Mouse (Mus musculus): ENCODE results near the gene Nup210l. TPM values are rescaled to one million over a fixed set of nuclear protein-coding genes. Genes with fewer than 3 reads are reported as not detected.
"Not testable (repeated sequence)": the region's sequence is repeated elsewhere in the genome, so short reads cannot be mapped to it uniquely, and the experiment has no call there.

The Nup210l gene
- polyA plus RNA-seq, 1 experiment from 2014 or later: 0.24 TPM

DNA sequence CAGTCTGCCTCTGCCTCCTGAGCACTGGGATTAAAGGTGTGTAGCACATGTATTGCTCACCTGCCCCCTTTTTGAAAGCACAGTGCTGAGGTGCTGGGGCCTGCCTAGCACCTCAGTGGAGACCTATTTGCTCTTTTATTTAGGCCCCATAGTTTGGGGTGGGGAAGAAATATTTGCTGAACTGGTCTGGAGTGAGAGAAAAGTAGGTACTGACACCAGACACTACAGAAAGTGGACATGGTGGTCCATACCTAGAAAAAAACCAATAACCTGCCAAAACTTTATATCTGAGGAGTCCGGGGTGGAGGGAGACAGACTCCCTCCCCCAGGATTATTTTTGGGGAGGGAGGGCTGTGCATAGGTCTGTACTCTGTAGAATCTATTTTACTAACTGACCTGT, 149.2 kb downstream of the Nup210l start:
- H3K9ac ChIP-seq (ENCODE audit: low read length); ATAC-seq (ENCODE audit: insufficient number of reproducible peaks, insufficient read depth, low FRiP score, low read depth); H3K27ac ChIP-seq (replicated peaks in 1 of 2; ENCODE audit: control insufficient read depth in 1 of 2, insufficient read depth in 1 of 2, low read depth in 2 of 2, low read length in 2 of 2): not testable (repeated sequence)

DNA sequence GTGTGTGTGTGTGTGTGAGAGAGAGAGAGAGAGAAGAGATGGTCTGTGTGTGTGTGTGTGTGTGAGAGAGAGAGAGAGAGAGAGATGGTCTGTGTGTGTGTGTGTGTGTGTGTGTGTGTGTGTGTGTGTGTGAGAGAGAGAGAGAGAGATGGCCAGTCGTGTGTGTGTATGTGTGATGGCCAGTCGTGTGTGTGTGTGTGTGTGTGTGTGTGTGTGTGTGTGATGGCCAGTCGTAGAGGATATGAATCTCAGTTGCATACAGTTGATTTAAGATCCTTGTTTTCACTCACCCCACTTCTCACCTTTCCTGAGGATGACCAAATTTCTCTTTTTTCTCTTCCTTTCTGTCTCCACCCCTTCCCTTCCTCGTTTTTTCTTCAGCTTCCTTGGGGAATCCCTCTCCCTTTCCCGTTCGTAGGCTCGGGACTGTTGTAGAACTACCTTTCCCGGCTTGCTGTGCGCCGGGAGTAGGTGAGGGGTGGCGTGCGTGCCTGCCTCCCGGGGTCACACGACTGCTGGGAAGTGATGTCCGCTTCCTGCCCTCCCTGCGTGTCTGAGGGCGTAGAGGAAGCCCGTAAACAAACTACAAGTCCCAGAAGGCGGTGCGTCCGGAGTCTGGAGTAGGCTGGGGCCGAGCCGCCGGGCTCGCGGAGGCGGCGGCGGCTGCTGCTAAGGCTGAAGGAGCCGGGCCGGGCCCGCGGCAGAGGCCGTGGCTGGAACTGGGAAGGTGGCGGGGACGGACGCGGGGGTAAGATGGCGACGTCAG, 149.9 kb downstream of the Nup210l start, which contains the start of gene Crtc2:
TSS of gene Crtc2 (plus strand) at position 511 of the 766 bp plus-strand sequence.
- peak; percentile 95 for ATAC-seq (ENCODE audit: insufficient number of reproducible peaks, insufficient read depth, low FRiP score, low read depth)
- H3K9ac ChIP-seq (ENCODE audit: low read length): peak within 1 kb of the TSS; percentile 87
- peak within 1 kb of the TSS; percentile 79 to 95 for H3K27ac ChIP-seq (replicated peaks in 1 of 2; ENCODE audit: control insufficient read depth in 1 of 2, insufficient read depth in 1 of 2, low read depth in 2 of 2, low read length in 2 of 2)
- peak within 1 kb of the TSS; percentile 89 for H3K4me2 ChIP-seq (ENCODE audit: low read length)
- peak within 1 kb of the TSS; percentile 87 to 100 for H3K4me3 ChIP-seq (ENCODE audit: control insufficient read depth in 1 of 2, insufficient read depth in 1 of 2, low read depth in 1 of 2, low read length in 2 of 2)
- no peaks in the 10 kb centered on the region for H3K9me3 ChIP-seq (ENCODE audit: control insufficient read depth, low read length)
- 2% methylated on average over 40 of the region's 40 CpGs for WGBS
- peaks cover 9 to 20% of the 10 kb centered on the region in 2 experiments for H3K4me1 ChIP-seq (ENCODE audit: control insufficient read depth in 2 of 2, insufficient read depth in 2 of 2, low read length in 2 of 2)
- no peaks in the 10 kb centered on the region for H3K27me3 ChIP-seq (ENCODE audit: control insufficient read depth, insufficient read depth, low read length)
- peaks cover 46% of the 10 kb centered on the region for H3K36me3 ChIP-seq (ENCODE audit: control insufficient read depth, insufficient read depth, low read length)

More for the DNA sequence above, 149.2 kb downstream of the Nup210l start:
- H3K4me3 ChIP-seq (ENCODE audit: control insufficient read depth in 1 of 2, insufficient read depth in 1 of 2, low read depth in 1 of 2, low read length in 2 of 2); H3K27me3 ChIP-seq (ENCODE audit: control insufficient read depth, insufficient read depth, low read length); H3K9me3 ChIP-seq (ENCODE audit: control insufficient read depth, low read length): not testable (repeated sequence)
- Histone ChIP-seq H3K4me2 (ENCODE audit: low read length) (peak overlapping the region; percentile 57; the same call in 1 of the 2 replicates), H3K4me1 (ENCODE audit: control insufficient read depth in 2 of 2, insufficient read depth in 2 of 2, low read length in 2 of 2) (peaks cover 9 to 20% of the 10 kb centered on the region in 2 experiments), H3K36me3 (ENCODE audit: control insufficient read depth, insufficient read depth, low read length) (peaks cover 39% of the 10 kb centered on the region)
- WGBS: 76% methylated on average over 1 of the region's 1 CpGs

DNA sequence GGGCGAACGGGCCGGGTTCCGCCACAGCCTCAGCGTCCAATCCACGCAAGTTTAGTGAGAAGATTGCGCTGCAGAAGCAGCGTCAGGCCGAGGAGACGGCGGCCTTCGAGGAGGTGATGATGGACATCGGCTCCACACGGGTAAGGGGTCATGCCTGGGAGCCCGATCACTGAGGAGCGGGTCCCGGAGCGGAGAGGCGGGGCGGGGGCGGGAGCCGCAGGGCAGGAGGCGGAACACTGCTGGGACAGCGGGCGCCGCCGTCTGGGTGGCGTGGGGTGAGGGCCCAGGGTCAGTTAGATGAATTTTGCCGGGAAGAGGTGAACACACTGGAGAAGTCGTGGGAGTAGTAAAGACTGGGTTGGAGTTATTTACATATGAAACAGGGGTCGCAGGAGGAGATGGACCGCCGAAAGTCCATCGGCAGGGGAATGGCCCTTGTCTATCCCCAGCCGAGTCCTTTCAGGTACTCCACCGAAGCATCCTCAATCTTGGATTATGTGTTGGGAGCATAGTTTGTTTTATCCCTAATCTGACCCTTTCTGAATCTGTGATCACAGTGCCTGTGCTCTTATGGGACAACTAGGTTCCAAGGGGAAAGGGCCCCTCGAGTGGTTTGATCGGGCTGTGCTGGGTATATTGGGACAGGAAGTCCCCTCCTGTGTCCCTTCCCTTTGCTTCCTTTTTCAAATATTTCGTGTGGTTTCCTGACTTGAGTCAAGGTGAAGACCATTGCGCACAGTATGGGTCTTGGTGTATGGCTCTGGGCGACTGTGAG, 150.7 kb downstream of the Nup210l start:
- WGBS: under 1% methylated on average over 41 of the region's 41 CpGs
- H3K9me3 ChIP-seq (ENCODE audit: control insufficient read depth, low read length): no peaks in the 10 kb centered on the region
- ATAC-seq (ENCODE audit: insufficient number of reproducible peaks, insufficient read depth, low FRiP score, low read depth): peak; percentile 75
- peak overlapping the region; percentile 89 for H3K4me2 ChIP-seq (ENCODE audit: low read length)
- peak overlapping the region; percentile 87 for H3K9ac ChIP-seq (ENCODE audit: low read length)
- peak overlapping the region; percentile 87 to 100 for H3K4me3 ChIP-seq (ENCODE audit: control insufficient read depth in 1 of 2, insufficient read depth in 1 of 2, low read depth in 1 of 2, low read length in 2 of 2)
- no peaks in the 10 kb centered on the region for H3K27me3 ChIP-seq (ENCODE audit: control insufficient read depth, insufficient read depth, low read length)
- H3K36me3 ChIP-seq (ENCODE audit: control insufficient read depth, insufficient read depth, low read length): peaks cover 50% of the 10 kb centered on the region
- H3K27ac ChIP-seq (replicated peaks in 1 of 2; ENCODE audit: control insufficient read depth in 1 of 2, insufficient read depth in 1 of 2, low read depth in 2 of 2, low read length in 2 of 2): peak overlapping the region; percentile 79 to 95
- peaks cover 6 to 13% of the 10 kb centered on the region in 2 experiments for H3K4me1 ChIP-seq (ENCODE audit: control insufficient read depth in 2 of 2, insufficient read depth in 2 of 2, low read length in 2 of 2)

- 19% methylated on average over 2 of the region's 2 CpGs for WGBS
- Histone ChIP-seq H3K4me1 (ENCODE audit: control insufficient read depth in 2 of 2, insufficient read depth in 2 of 2, low read length in 2 of 2) (peaks cover 6 to 12% of the 10 kb centered on the region in 2 experiments), H3K27me3 (ENCODE audit: control insufficient read depth, insufficient read depth, low read length) (no peaks in the 10 kb centered on the region), H3K9me3 (ENCODE audit: control insufficient read depth, low read length) (no peaks in the 10 kb centered on the region), H3K36me3 (ENCODE audit: control insufficient read depth, insufficient read depth, low read length) (peaks cover 53% of the 10 kb centered on the region), H3K27ac (replicated peaks in 1 of 2; ENCODE audit: control insufficient read depth in 1 of 2, insufficient read depth in 1 of 2, low read depth in 2 of 2, low read length in 2 of 2) (peak overlapping the region; percentile 79 to 95; a peak in 2 of 4 replicates), H3K9ac (ENCODE audit: low read length) (peak overlapping the region; percentile 87), H3K4me2 (ENCODE audit: low read length) (peak overlapping the region; percentile 89), H3K4me3 (ENCODE audit: control insufficient read depth in 1 of 2, insufficient read depth in 1 of 2, low read depth in 1 of 2, low read length in 2 of 2) (peak overlapping the region; percentile 87 to 100)
- ATAC-seq (ENCODE audit: insufficient number of reproducible peaks, insufficient read depth, low FRiP score, low read depth): no peak
Measured at GRCm38 (mm10) chr3:90255194-90255565, 151.2 kb downstream of the Nup210l start.

GRCm38 (mm10) chr3:90255784-90256353, 151.9 kb downstream of the Nup210l start:
- WGBS: 89% methylated on average over 14 of the region's 14 CpGs
- Histone ChIP-seq H3K9me3 (ENCODE audit: control insufficient read depth, low read length) (no peaks in the 10 kb centered on the region), H3K27me3 (ENCODE audit: control insufficient read depth, insufficient read depth, low read length) (no peaks in the 10 kb centered on the region), H3K9ac (ENCODE audit: low read length) (0 out of 2 replicates have a peak overlapping the region, but pooled peaks have one; percentile 87), H3K36me3 (ENCODE audit: control insufficient read depth, insufficient read depth, low read length) (peaks cover 53% of the 10 kb centered on the region), H3K27ac (replicated peaks in 1 of 2; ENCODE audit: control insufficient read depth in 1 of 2, insufficient read depth in 1 of 2, low read depth in 2 of 2, low read length in 2 of 2) (no peak overlapping the region), H3K4me1 (ENCODE audit: control insufficient read depth in 2 of 2, insufficient read depth in 2 of 2, low read length in 2 of 2) (peaks cover 4 to 10% of the 10 kb centered on the region in 2 experiments), H3K4me2 (ENCODE audit: low read length) (peak overlapping the region; percentile 89), H3K4me3 (ENCODE audit: control insufficient read depth in 1 of 2, insufficient read depth in 1 of 2, low read depth in 1 of 2, low read length in 2 of 2) (no peak overlapping the region)
- no peak for ATAC-seq (ENCODE audit: insufficient number of reproducible peaks, insufficient read depth, low FRiP score, low read depth)

DNA sequence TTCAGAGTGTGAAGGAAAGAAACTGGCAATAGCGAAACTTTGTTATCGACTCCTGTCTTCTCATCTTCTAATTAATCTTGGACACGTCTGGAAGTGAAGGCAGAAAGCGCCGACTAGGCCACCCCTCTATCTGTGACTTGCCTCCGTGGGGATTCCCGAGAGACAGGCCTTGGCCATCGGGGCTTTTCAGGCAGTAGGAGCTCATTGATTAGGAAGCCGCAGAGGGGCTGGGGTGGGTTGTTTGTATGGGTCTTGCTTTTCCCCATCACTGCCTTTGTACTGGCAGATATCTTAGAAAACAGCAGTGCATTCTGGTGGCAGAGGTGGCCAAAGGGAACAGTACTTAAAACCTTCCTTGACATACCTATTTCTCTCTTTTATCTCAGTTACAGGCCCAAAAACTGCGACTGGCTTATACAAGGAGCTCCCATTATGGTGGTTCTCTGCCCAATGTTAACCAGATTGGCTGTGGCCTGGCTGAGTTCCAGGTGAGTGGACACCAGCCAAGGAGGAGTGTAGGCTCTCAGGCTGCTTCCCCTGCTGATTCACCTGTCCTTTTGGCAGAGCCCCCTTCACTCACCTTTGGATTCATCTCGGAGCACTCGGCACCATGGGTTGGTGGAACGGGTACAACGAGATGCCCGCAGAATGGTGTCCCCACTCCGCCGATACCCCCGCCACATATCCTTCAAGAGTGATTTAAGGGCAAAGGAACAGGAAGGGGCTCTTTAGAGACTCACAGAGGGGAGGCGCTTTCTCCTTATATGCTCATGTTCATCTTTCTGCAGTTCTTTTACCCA, 153.0 kb downstream of the Nup210l start:
- ATAC-seq (ENCODE audit: insufficient number of reproducible peaks, insufficient read depth, low FRiP score, low read depth): no peak
- WGBS: 89% methylated on average over 19 of the region's 19 CpGs
- Histone ChIP-seq H3K4me2 (ENCODE audit: low read length) (no peak overlapping the region), H3K36me3 (ENCODE audit: control insufficient read depth, insufficient read depth, low read length) (peaks cover 55% of the 10 kb centered on the region), H3K9me3 (ENCODE audit: control insufficient read depth, low read length) (no peaks in the 10 kb centered on the region), H3K27ac (replicated peaks in 1 of 2; ENCODE audit: control insufficient read depth in 1 of 2, insufficient read depth in 1 of 2, low read depth in 2 of 2, low read length in 2 of 2) (no peak overlapping the region), H3K4me1 (ENCODE audit: control insufficient read depth in 2 of 2, insufficient read depth in 2 of 2, low read length in 2 of 2) (peaks cover 4 to 10% of the 10 kb centered on the region in 2 experiments), H3K4me3 (ENCODE audit: control insufficient read depth in 1 of 2, insufficient read depth in 1 of 2, low read depth in 1 of 2, low read length in 2 of 2) (no peak overlapping the region), H3K9ac (ENCODE audit: low read length) (no peak overlapping the region), H3K27me3 (ENCODE audit: control insufficient read depth, insufficient read depth, low read length) (no peaks in the 10 kb centered on the region)

DNA sequence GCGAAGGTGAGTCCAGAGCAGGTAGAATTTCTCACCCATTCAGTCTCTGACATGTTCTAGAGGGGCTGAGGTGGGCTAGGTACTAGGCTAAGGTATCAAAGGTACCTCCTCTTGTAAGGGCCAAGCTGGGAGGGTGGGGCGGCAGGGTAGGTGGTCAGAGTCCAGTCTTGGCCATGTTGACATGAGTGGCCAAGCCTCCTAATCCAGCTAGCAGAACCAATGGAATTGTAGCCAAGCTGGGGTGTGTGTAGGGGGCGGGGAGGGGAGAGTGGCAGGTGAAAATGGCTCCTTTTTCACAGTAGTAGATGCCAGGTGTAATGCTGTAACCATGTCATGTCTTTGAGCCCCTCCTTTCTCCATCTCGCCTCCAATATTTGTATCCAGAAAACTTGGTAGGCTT, 154.6 kb downstream of the Nup210l start:
- no peaks in the 10 kb centered on the region for H3K9me3 ChIP-seq (ENCODE audit: control insufficient read depth, low read length)
- H3K36me3 ChIP-seq (ENCODE audit: control insufficient read depth, insufficient read depth, low read length): peaks cover 71% of the 10 kb centered on the region
- H3K4me1 ChIP-seq (ENCODE audit: control insufficient read depth in 2 of 2, insufficient read depth in 2 of 2, low read length in 2 of 2): peaks cover 4 to 10% of the 10 kb centered on the region in 2 experiments
- no peak overlapping the region for H3K27ac ChIP-seq (replicated peaks in 1 of 2; ENCODE audit: control insufficient read depth in 1 of 2, insufficient read depth in 1 of 2, low read depth in 2 of 2, low read length in 2 of 2)
- H3K27me3 ChIP-seq (ENCODE audit: control insufficient read depth, insufficient read depth, low read length): no peaks in the 10 kb centered on the region
- no peak overlapping the region for H3K9ac ChIP-seq (ENCODE audit: low read length)
- no peak overlapping the region for H3K4me2 ChIP-seq (ENCODE audit: low read length)
- no peak for ATAC-seq (ENCODE audit: insufficient number of reproducible peaks, insufficient read depth, low FRiP score, low read depth)
- 90% methylated on average over 4 of the region's 4 CpGs for WGBS
- H3K4me3 ChIP-seq (ENCODE audit: control insufficient read depth in 1 of 2, insufficient read depth in 1 of 2, low read depth in 1 of 2, low read length in 2 of 2): no peak overlapping the region
